Mouse (Mus musculus) brown adipose tissue, adult 24 weeks (tissue): ENCODE data around the gene Fam222b. TPM values are rescaled to one million over a fixed set of nuclear protein-coding genes. Genes with fewer than 3 reads are reported as not detected.
"Not testable (repeated sequence)": the region's sequence is repeated elsewhere in the genome, so short reads cannot be mapped to it uniquely, and the experiment has no call there.

Experiments
- H3K27ac ChIP-seq: fragments of 200-500 bp; replicated peaks from 2 replicates; pipeline ENCODE4 v1.5.1; 2012; ENCODE audit warnings: low read depth, mild to moderate bottlenecking, low read length
- H3K4me1 ChIP-seq: fragments of 200-500 bp; 2 replicates; pipeline ENCODE4 v1.6.1; 2012; ENCODE audit warnings: low read length, mixed read lengths; ENCODE audit not compliant: control insufficient read depth, insufficient read depth, insufficient read length
- H3K4me3 ChIP-seq: fragments of 200-500 bp; 2 replicates; pipeline ENCODE4 v1.5.1; 2012; ENCODE audit warnings: low read depth, mild to moderate bottlenecking, low read length, moderate library complexity; ENCODE audit not compliant: insufficient read depth
- polyA plus RNA-seq: library from polyadenylated mRNA; stranded (reverse); fragments of >200 nt; gene quantifications from 2 replicates; pipeline ENCODE4 v1.2.4, GENCODE M21; 2012; ENCODE audit not compliant: missing spikeins, insufficient read depth, insufficient read length

Fam222b gene
- polyA plus RNA-seq, 1 experiment: 7.5 TPM

GRCm38 (mm10) chr11:78182961-78183844 lies 88.7 kb downstream of the Fam222b start, which contains the start of gene Rpl23a:
Gene Rpl23a (minus strand): TSS chr11:78183584.
- Histone ChIP-seq H3K4me1 (peaks cover 4% of the 10 kb centered on the region; the same call in 1 of the 2 replicates), H3K4me3 (peak within 1 kb of the TSS; percentile 92), H3K27ac (peak within 1 kb of the TSS; percentile 94)

DNA sequence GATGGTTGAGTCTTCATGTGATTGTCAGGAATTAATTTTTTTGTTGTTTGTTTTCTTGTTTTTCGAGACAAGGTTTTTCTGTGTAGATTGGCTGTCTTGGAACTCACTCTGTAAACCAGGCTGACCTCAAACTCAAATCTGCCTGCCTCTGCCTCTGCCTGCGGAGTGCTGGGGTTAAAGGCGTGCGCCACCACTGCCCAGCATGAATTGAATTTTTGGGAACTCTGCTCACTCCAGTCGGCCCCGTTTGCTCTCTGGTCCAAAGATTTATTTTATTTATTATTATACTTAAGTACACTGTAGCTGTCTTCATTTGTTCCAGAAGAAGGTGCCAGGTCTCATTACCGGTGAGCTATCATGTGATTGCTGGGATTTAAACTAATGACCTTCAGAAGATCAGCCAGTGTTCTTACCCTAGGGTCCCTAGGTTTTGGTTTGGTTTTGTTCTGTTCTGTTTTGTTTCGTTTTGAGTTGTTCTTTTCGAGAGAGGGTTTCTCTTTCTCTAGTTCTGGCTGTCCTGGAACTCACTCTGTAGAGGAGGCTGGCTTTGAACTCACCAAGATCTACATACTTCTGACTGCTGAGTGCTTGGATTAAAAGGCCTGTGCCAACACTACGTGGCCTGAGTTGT lies 89.5 kb downstream of the Fam222b start:
- peak overlapping the region; percentile 77 for H3K27ac ChIP-seq
- H3K4me3 ChIP-seq: no peak overlapping the region
- peaks cover 3% of the 10 kb centered on the region; the same call in 1 of the 2 replicates for H3K4me1 ChIP-seq

DNA sequence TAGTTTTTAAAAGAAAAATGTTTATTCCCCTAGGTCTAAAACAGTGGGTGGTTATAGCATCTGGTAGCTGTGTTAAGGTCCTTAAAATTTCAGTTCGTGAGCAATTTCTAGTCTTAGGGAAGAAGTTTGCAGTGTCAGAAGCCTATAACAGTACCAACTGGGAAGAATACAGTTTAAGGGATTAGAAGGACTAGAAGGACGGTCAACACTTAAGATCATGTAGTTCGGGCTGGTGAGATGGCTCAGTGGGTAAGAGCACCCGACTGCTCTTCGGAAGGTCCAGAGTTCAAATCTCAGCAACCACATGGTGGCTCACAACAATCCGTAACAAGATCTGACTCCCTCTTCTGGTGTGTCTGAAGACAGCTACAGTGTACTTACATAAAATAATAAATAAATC lies 90.2 kb downstream of the Fam222b start:
- H3K4me3 ChIP-seq, H3K4me1 ChIP-seq, H3K27ac ChIP-seq: not testable (repeated sequence)

DNA sequence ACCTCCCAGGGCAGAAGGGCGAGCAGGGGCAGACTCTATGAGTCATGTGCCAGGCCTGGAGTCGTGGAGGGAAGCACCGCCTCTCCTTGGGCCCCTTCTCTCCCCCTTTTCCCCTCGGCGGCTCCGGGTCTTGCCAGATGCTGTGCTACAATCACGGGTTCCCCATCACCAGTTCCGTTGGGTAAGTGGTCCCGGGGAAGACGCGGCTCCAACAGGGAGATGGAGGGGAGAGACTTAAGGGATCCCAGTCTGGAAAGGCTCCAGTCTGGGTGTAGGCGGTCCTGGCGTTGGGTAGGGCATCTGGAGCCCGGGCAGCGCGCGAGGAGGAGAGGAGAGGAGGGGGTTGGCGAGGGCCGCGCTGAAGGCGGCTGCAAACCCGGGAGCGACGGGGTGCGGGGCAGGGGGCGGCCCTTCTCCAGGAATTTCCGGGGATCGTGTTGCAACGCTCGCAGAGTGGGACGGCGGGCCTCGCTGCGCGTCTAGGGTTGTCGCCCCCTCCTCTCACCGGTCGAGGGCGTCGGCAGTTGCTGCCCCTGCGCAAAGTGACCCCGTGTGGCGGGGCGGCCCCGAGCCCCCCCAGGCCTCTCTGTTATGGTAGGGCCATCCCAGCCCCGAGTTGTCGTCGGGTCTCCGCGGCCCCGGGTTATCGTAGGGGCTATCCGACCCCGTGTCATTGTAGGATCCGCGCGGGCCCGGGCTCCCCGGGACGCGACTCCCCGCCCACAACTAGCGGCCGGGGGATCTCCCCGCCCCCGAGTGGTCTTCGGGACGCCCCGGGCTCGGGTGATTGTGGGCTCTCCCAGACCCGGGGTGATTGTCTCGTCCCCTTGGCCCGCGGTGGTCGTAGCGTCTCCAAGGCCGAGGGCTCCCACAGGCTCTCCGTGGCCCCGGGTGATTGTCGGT lies 94.1 kb downstream of the Fam222b start, which contains the start of gene Rab34:
Rab34 (plus strand) TSS at position 100 of the 903 bp plus-strand sequence.
- H3K4me3 ChIP-seq: peak within 1 kb of the TSS; percentile 71
- peak within 1 kb of the TSS; percentile 66 for H3K27ac ChIP-seq
- H3K4me1 ChIP-seq: 0 out of 2 replicates have a peak, but pooled peaks cover 2% of the 10 kb centered on the region

DNA sequence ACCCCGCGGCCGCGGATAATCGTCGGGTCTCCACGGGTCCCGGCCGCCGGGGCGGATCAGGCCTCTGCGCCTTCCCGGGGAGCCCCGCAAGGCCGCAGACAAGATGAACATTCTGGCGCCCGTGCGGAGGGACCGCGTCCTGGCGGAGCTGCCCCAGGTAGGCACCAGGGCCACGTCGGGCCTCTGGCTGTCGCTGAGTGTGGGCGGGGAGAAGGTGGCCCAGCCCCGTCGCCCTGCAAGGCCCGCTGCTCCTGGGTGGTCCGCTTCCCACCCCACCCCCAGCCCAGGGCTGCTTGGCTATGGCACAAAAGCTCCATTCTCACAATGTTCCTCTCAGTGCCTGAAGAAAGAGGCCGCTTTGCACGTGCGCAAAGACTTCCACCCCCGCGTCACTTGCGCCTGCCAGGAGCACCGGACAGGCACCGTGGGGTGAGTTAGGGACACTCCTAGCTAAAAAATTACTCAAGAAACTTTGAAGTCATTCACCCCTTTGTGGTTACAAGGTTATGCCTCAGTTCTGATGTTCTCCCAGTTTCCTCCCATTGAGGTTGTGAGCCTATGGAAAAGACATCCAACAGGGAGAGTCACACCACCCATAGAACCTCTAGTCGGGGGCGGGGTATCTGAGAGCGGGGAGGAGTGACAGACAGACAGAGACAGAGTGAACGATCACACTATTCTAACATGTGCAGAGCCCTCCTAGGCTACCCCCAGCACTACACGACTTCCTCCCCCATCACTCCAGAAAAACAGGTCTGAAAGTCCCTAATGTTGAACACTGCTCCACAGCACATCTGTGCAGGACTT lies 95.0 kb downstream of the Fam222b start:
- Histone ChIP-seq H3K4me1 (0 out of 2 replicates have a peak, but pooled peaks cover 2% of the 10 kb centered on the region), H3K27ac (peak overlapping the region; percentile 60), H3K4me3 (peak overlapping the region; percentile 71)

GRCm38 (mm10) chr11:78190041-78190440 lies 95.6 kb downstream of the Fam222b start:
- H3K4me1 ChIP-seq: 0 out of 2 replicates have a peak, but pooled peaks cover 2% of the 10 kb centered on the region
- H3K4me3 ChIP-seq: peak overlapping the region; percentile 71
- H3K27ac ChIP-seq: no peak overlapping the region

- H3K4me3 ChIP-seq: no peak within 1 kb of the TSS
- H3K27ac ChIP-seq: no peak within 1 kb of the TSS
- H3K4me1 ChIP-seq: peaks cover 6% of the 10 kb centered on the region; the same call in 1 of the 2 replicates
These were observed 98.7 kb downstream of the Fam222b start, which contains the start of gene Proca1 for GRCm38 (mm10) chr11:78193113-78193512. Gene Proca1 (plus strand): TSS chr11:78193392.

DNA sequence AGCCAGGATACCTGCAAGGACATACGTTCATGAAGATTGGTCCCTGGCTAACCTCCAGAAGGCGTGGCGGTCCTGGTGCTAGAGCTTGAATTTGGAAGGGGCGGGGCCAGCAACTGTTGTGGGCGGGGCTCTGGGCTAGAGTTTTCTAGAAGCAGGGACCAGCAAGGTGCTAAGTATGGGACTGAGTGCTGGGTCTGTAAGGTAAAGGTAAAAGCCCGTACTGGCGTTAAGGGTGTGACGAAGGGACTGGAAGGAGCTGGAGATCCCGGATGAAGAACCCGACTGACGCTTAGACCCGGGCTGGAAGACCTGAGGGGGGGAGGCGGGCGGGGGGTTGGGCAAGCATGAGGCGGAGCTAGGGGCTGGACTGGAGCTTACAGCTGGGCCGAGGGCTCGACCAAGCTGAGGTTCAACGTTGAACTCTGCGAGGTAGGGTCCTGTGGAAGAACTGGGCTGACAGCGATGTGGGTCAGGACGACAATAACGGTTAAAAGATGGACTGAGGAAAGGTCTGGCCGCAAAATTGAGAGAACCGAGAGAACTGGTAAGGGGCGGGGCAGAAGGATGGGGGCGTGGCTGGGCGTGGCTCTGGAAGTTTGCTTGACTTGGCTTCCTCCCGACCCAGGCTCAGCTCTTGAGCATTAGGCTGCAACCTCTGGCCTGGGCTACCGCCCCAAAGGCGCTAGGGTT lies 100.1 kb downstream of the Fam222b start:
- peak overlapping the region; percentile 90 for H3K27ac ChIP-seq
- peaks cover 4% of the 10 kb centered on the region; the same call in 1 of the 2 replicates for H3K4me1 ChIP-seq
- H3K4me3 ChIP-seq: peak overlapping the region; percentile 72

- H3K27ac ChIP-seq: peak overlapping the region; percentile 90
These were observed 100.8 kb downstream of the Fam222b start for GRCm38 (mm10) chr11:78195101-78195863.

GRCm38 (mm10) chr11:78202372-78202771 lies 107.9 kb downstream of the Fam222b start:
- H3K4me1 ChIP-seq: peaks cover 10% of the 10 kb centered on the region
- H3K4me3 ChIP-seq: no peak overlapping the region
- H3K27ac ChIP-seq: peak overlapping the region; percentile 56

More at GRCm38 (mm10) chr11:78195101-78195863, 100.8 kb downstream of the Fam222b start:
- peak overlapping the region; percentile 72 for H3K4me3 ChIP-seq
- peaks cover 4% of the 10 kb centered on the region; the same call in 1 of the 2 replicates for H3K4me1 ChIP-seq

DNA sequence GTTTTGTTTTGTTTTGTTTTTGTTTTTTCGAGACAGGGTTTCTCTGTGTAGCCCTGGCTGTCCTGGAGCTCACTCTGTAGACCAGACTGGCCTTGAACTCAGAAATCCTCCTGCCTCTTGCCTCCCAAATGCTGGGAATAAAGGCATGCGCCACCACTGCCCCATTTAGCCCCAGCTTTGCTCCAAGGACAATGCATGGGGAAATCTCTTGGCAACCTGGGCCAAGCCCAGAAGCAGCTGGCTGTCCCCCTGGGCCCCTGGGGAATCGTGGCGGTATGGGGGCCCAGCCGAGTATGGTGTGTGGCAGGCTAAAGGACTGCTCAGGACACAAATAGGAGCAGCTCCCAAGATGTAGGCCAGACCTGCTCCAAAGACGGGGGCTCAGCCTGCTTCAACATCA lies 109.8 kb downstream of the Fam222b start:
- Histone ChIP-seq H3K27ac (no peak overlapping the region), H3K4me3 (no peak overlapping the region), H3K4me1 (peaks cover 10% of the 10 kb centered on the region)

GRCm38 (mm10) chr11:78205361-78206206 lies 111.1 kb downstream of the Fam222b start:
- Histone ChIP-seq H3K27ac (no peak overlapping the region), H3K4me1 (peaks cover 10% of the 10 kb centered on the region), H3K4me3 (no peak overlapping the region)
